Mouse (Mus musculus): ENCODE measurements around the gene Cd2bp2. TPM values are rescaled to one million over a fixed set of nuclear protein-coding genes. Genes with fewer than 3 reads are reported as not detected.
A peak's percentile ranks its signal among the peaks of the same experiment; 100 is the strongest.

The Cd2bp2 gene
- polyA plus RNA-seq, 1 experiment: 74.3 TPM

DNA sequence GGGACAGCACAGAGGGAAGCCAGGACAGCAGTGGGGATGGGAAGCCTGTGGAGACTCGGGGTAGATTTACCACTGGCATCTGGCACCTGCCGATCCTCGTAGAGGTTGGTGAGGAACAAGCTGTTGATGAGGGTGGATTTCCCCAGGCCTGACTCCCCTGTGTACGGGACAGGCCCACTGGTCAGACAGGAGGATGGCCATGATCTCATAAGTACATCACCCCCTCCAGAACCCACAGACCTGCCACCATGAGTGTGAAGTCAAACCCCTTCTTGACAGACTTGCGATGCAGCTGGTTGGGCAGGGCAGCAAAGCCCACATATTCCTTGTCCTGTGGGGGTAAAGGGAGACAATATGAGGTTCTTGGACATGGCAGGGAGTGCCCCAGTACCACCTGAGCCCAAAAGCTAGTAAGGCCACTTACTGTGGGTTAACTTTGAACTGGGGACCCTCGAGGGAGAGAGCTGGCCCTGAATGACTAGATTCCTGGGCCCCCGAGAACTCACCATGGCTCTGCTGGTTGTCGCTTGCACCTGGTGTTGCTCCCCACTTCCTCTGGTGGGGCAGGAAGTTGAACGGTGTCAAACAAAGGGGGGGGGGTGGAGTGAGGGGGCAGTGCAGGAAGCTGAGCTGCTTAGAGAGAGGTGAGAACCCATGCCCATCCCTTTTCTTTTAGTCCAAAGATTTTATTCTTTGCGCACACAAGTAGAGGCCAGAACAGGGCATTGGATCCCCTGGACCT, 22.2 kb upstream of the Cd2bp2 start:
- no peak for TF ChIP-seq CTCF (IDR thresholded peaks at IDR 0.05; ENCODE audit: borderline replicate concordance, insufficient read depth, low read length)
- no peak for TF ChIP-seq POLR2A (IDR thresholded peaks at IDR 0.05; ENCODE audit: low read depth, low read length)
- H3K4me3 ChIP-seq (ENCODE audit: insufficient read depth, low read length): no peak overlapping the region
- H3K4me1 ChIP-seq (ENCODE audit: control insufficient read depth, insufficient read depth, low read length): no peaks in the 10 kb centered on the region
- H3K27ac ChIP-seq (ENCODE audit: insufficient read depth, low read length): no peak overlapping the region

DNA sequence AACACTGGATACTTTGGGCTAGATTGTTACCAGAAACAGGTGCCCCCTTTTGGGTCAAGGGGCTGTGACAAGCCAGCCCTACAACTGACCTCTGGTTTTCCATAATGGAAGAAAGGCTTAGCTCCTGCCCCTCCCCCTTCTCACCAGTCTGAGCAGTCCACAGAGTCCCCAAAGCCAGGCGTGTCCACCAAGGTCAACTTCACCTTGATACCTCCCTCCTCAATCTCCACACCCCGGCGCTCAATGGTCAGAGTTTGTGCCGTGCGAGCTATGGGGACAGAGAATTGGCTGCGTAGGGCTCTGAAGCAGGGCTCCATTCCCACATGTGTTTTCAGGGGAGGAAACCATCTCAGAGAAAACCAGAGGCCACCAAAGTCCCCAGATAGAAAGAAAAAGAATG, 21.6 kb upstream of the Cd2bp2 start:
- Histone ChIP-seq H3K27ac (ENCODE audit: insufficient read depth, low read length) (no peak overlapping the region), H3K4me3 (ENCODE audit: insufficient read depth, low read length) (no peak overlapping the region), H3K4me1 (ENCODE audit: control insufficient read depth, insufficient read depth, low read length) (no peaks in the 10 kb centered on the region)
- TF ChIP-seq POLR2A (IDR thresholded peaks at IDR 0.05; ENCODE audit: low read depth, low read length) (no peak), CTCF (IDR thresholded peaks at IDR 0.05; ENCODE audit: borderline replicate concordance, insufficient read depth, low read length) (no peak)

DNA sequence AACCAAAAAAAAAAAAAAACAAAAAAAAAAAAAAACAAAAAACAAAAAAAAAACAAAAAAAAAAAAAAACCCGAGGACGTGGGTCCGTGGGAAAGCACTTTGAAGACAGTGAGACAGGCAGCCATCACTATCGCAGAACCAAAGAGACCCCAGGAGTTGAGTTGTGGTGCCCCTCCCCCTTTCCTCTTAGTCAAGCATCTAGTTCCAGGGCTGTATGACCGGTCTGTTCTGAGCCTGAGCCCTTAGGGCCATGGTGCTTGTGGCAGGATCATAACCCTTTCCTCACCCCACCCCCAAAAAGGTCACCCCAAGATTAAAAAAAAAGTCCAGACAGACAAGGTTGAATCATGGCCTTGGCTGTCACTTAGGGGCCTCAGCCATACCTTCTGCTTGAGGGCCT, 20.5 kb upstream of the Cd2bp2 start:
- no peak overlapping the region for H3K4me3 ChIP-seq (ENCODE audit: insufficient read depth, low read length)
- no peaks in the 10 kb centered on the region for H3K4me1 ChIP-seq (ENCODE audit: control insufficient read depth, insufficient read depth, low read length)
- TF ChIP-seq POLR2A (IDR thresholded peaks at IDR 0.05; ENCODE audit: low read depth, low read length) (no peak), CTCF (IDR thresholded peaks at IDR 0.05; ENCODE audit: borderline replicate concordance, insufficient read depth, low read length) (no peak)
- no peak overlapping the region for H3K27ac ChIP-seq (ENCODE audit: insufficient read depth, low read length)

GRCm38 (mm10) chr7:127214981-127215871, 19.4 kb upstream of the Cd2bp2 start:
- Histone ChIP-seq H3K4me3 (ENCODE audit: insufficient read depth, low read length) (no peak overlapping the region), H3K4me1 (ENCODE audit: control insufficient read depth, insufficient read depth, low read length) (no peaks in the 10 kb centered on the region), H3K27ac (ENCODE audit: insufficient read depth, low read length) (no peak overlapping the region)
- TF ChIP-seq POLR2A (IDR thresholded peaks at IDR 0.05; ENCODE audit: low read depth, low read length) (no peak), CTCF (IDR thresholded peaks at IDR 0.05; ENCODE audit: borderline replicate concordance, insufficient read depth, low read length) (peak; percentile 90)

- TF ChIP-seq POLR2A (IDR thresholded peaks at IDR 0.05; ENCODE audit: low read depth, low read length) (no peak), CTCF (IDR thresholded peaks at IDR 0.05; ENCODE audit: borderline replicate concordance, insufficient read depth, low read length) (no peak)
- H3K4me1 ChIP-seq (ENCODE audit: control insufficient read depth, insufficient read depth, low read length): no peaks in the 10 kb centered on the region
- H3K27ac ChIP-seq (ENCODE audit: insufficient read depth, low read length): no peak overlapping the region
- H3K4me3 ChIP-seq (ENCODE audit: insufficient read depth, low read length): no peak overlapping the region
These were observed 18.7 kb upstream of the Cd2bp2 start for GRCm38 (mm10) chr7:127214521-127214920.

DNA sequence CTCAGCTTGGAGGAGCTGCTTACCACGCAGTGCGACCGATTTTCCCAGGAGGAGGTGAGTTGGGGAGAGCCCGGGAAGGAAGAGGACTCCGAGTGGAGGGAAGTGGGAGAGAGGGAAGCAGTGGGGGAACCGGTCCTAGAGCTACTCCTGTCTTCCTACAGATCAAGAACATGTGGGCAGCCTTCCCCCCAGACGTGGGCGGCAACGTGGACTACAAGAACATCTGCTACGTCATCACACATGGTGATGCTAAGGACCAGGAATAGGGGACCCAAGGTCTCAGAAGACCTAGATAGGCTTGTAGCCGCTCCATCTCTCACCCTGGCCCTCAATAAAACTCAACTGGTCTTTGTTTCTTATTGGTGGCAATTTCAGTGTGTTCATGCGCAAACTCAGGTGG, 18.1 kb upstream of the Cd2bp2 start:
- no peak overlapping the region for H3K27ac ChIP-seq (ENCODE audit: insufficient read depth, low read length)
- no peaks in the 10 kb centered on the region for H3K4me1 ChIP-seq (ENCODE audit: control insufficient read depth, insufficient read depth, low read length)
- H3K4me3 ChIP-seq (ENCODE audit: insufficient read depth, low read length): no peak overlapping the region
- TF ChIP-seq CTCF (IDR thresholded peaks at IDR 0.05; ENCODE audit: borderline replicate concordance, insufficient read depth, low read length) (no peak), POLR2A (IDR thresholded peaks at IDR 0.05; ENCODE audit: low read depth, low read length) (no peak)

- no peak overlapping the region for H3K4me3 ChIP-seq (ENCODE audit: insufficient read depth, low read length)
- TF ChIP-seq POLR2A (IDR thresholded peaks at IDR 0.05; ENCODE audit: low read depth, low read length): no peak
- TF ChIP-seq CTCF (IDR thresholded peaks at IDR 0.05; ENCODE audit: borderline replicate concordance, insufficient read depth, low read length): no peak
- no peaks in the 10 kb centered on the region for H3K4me1 ChIP-seq (ENCODE audit: control insufficient read depth, insufficient read depth, low read length)
- H3K27ac ChIP-seq (ENCODE audit: insufficient read depth, low read length): no peak overlapping the region
These were observed 17.6 kb upstream of the Cd2bp2 start for GRCm38 (mm10) chr7:127213485-127213884.

GRCm38 (mm10) chr7:127212432-127213250, 16.8 kb upstream of the Cd2bp2 start:
- no peak overlapping the region for H3K4me3 ChIP-seq (ENCODE audit: insufficient read depth, low read length)
- no peak for TF ChIP-seq POLR2A (IDR thresholded peaks at IDR 0.05; ENCODE audit: low read depth, low read length)
- TF ChIP-seq CTCF (IDR thresholded peaks at IDR 0.05; ENCODE audit: borderline replicate concordance, insufficient read depth, low read length): no peak
- H3K4me1 ChIP-seq (ENCODE audit: control insufficient read depth, insufficient read depth, low read length): no peaks in the 10 kb centered on the region
- no peak overlapping the region for H3K27ac ChIP-seq (ENCODE audit: insufficient read depth, low read length)

DNA sequence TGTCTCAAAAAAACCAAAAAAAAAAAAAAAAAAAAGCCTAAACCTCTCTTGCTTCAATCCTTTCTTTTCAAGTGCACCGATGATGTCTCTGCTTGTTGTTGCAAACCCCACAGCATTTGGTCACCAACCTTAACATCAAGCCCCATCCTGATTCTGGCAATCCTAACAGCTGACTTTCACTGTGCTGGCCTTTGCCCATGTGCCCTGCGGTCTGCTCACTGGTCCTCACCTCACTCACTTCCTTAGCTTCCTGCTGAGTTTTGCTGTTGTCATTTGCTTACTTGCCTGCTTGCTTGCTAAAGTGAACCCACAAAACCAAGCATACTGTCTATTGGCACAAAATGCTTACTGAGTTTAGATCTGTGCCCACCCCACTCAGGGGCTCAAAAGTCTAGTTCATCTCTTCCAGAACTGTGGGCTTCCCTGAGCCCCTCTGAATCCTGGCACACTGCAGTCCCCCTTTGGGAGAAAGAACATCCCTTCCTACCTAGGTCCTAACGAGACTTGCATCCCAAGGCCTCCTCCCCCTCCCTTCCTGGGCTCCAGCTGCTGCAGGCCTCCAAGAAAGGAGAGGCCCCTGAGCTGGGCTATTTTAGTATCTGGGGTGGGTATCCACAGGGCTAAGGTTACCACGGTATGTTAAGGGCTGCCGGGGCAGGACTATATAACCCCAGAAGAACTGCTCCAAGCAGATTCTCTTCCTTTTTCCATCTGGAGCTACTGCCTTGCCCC, 15.3 kb upstream of the Cd2bp2 start:
- no peak overlapping the region for H3K4me3 ChIP-seq (ENCODE audit: insufficient read depth, low read length)
- TF ChIP-seq CTCF (IDR thresholded peaks at IDR 0.05; ENCODE audit: borderline replicate concordance, insufficient read depth, low read length) (no peak), POLR2A (IDR thresholded peaks at IDR 0.05; ENCODE audit: low read depth, low read length) (no peak)
- H3K4me1 ChIP-seq (ENCODE audit: control insufficient read depth, insufficient read depth, low read length): no peaks in the 10 kb centered on the region
- no peak overlapping the region for H3K27ac ChIP-seq (ENCODE audit: insufficient read depth, low read length)
